Mouse (Mus musculus) megakaryocyte, adult 5-6 weeks (primary cell): ENCODE data around the gene Trabd2b. TPM values are rescaled to one million over a fixed set of nuclear protein-coding genes. Genes with fewer than 3 reads are reported as not detected.

Experiments used
- ATAC-seq: 2 replicates; pipeline ENCODE4 v1.8.0; 2016; ENCODE audit warnings: mild to moderate bottlenecking, inconsistent platforms; ENCODE audit not compliant: poor library complexity, severe bottlenecking
- total RNA-seq, 2 experiments: library from RNA; stranded (forward) in 1 of 2; stranded (reverse) in 1 of 2; fragments of 153-499, 151-499 nt in 1 of 2; fragments of 221-1000, 200-1000 nt in 1 of 2; gene quantifications; 2 replicates each; pipeline versions ENCODE4 v1.2.3 to v1.2.4; 2015 to 2017

Trabd2b gene
- total RNA-seq, 2 experiments from 2014 or later: under 0.01 TPM; not detected in 1

GRCm38 (mm10) chr4:114531591-114531990 is 125.1 kb downstream of the Trabd2b start:
- ATAC-seq: no peak

- no peak for ATAC-seq
These were observed 127.6 kb downstream of the Trabd2b start for GRCm38 (mm10) chr4:114533894-114534754.

GRCm38 (mm10) chr4:114537376-114537974 is 131.0 kb downstream of the Trabd2b start:
- ATAC-seq: no peak

GRCm38 (mm10) chr4:114540031-114540430 is 133.5 kb downstream of the Trabd2b start:
- no peak for ATAC-seq

GRCm38 (mm10) chr4:114541221-114541620 is 134.7 kb downstream of the Trabd2b start:
- ATAC-seq: no peak

GRCm38 (mm10) chr4:114542136-114542535 is 135.6 kb downstream of the Trabd2b start:
- ATAC-seq: no peak

GRCm38 (mm10) chr4:114545481-114546200 is 139.1 kb downstream of the Trabd2b start:
- no peak for ATAC-seq

- no peak for ATAC-seq
These were observed 141.3 kb downstream of the Trabd2b start for GRCm38 (mm10) chr4:114547658-114548448.

- no peak for ATAC-seq
These were observed 143.0 kb downstream of the Trabd2b start for GRCm38 (mm10) chr4:114549487-114549886.

GRCm38 (mm10) chr4:114550471-114551156 is 144.1 kb downstream of the Trabd2b start:
- ATAC-seq: no peak

- no peak for ATAC-seq
These were observed 150.4 kb downstream of the Trabd2b start for GRCm38 (mm10) chr4:114556880-114557279.

- no peak for ATAC-seq
These were observed 151.2 kb downstream of the Trabd2b start for GRCm38 (mm10) chr4:114557731-114558130.

GRCm38 (mm10) chr4:114558487-114558886 is 152.0 kb downstream of the Trabd2b start:
- no peak for ATAC-seq

- no peak for ATAC-seq
These were observed 154.2 kb downstream of the Trabd2b start for GRCm38 (mm10) chr4:114560638-114561216.

GRCm38 (mm10) chr4:114564131-114564695 is 157.7 kb downstream of the Trabd2b start:
- no peak for ATAC-seq

- ATAC-seq: no peak
These were observed 161.1 kb downstream of the Trabd2b start for GRCm38 (mm10) chr4:114567594-114567993.

GRCm38 (mm10) chr4:114568081-114568605 is 161.6 kb downstream of the Trabd2b start:
- ATAC-seq: no peak

GRCm38 (mm10) chr4:114578153-114578950 is 171.8 kb downstream of the Trabd2b start:
- no peak for ATAC-seq
